Mouse (Mus musculus): Measurements from ENCODE around the gene Exd2. TPM values are rescaled to one million over a fixed set of nuclear protein-coding genes. Genes with fewer than 3 reads are reported as not detected.
A peak's percentile ranks its signal among the peaks of the same experiment; 100 is the strongest.

The Exd2 gene
- polyA plus RNA-seq (2014; fragmentation: Nextera tagmentation; extraction: Ambion mirVana): 34.9 and 36.2 TPM in 2 replicates

GRCm38 (mm10) chr12:80462942-80463651 is at the start of gene Exd2:
Exd2 (plus strand) TSS chr12:80463095.
- Histone ChIP-seq H3K4me1 (ENCODE audit: control insufficient read depth, insufficient read depth, low read length) (no peaks in the 10 kb centered on the region), H3K36me3 (replicated peaks; ENCODE audit: control insufficient read depth, insufficient read depth, low read depth, low read length) (no peaks in the 10 kb centered on the region), H3K4me2 (ENCODE audit: low read depth, low read length) (peak within 1 kb of the TSS; percentile 80), H3K27ac (replicated peaks; ENCODE audit: low read depth, low read length) (no peak within 1 kb of the TSS), H3K9me3 (replicated peaks; ENCODE audit: control insufficient read depth, low read length) (no peaks in the 10 kb centered on the region), H3K27me3 (ENCODE audit: control insufficient read depth, insufficient read depth, low read length) (no peaks in the 10 kb centered on the region), H3K9ac (replicated peaks; ENCODE audit: low read length) (peak within 1 kb of the TSS; percentile 59), H3K4me3 (ENCODE audit: low read depth, low read length) (peak within 1 kb of the TSS; percentile 53)
- DNase-seq (ENCODE audit: low spot score) (peak; percentile 95), ATAC-seq (replicated peaks; ENCODE audit: insufficient number of reproducible peaks, low FRiP score, low TSS enrichment, low read depth) (peak; percentile 97)
- WGBS: under 1% methylated on average over 44 of the region's 45 CpGs

- 90% methylated on average over 2 of the region's 2 CpGs for WGBS
- Histone ChIP-seq H3K27me3 (ENCODE audit: control insufficient read depth, insufficient read depth, low read length) (no peaks in the 10 kb centered on the region), H3K9me3 (replicated peaks; ENCODE audit: control insufficient read depth, low read length) (no peaks in the 10 kb centered on the region), H3K36me3 (replicated peaks; ENCODE audit: control insufficient read depth, insufficient read depth, low read depth, low read length) (no peaks in the 10 kb centered on the region; the same call in none of the 2 replicates), H3K4me3 (ENCODE audit: low read depth, low read length) (no peak overlapping the region), H3K4me2 (ENCODE audit: low read depth, low read length) (no peak overlapping the region), H3K9ac (replicated peaks; ENCODE audit: low read length) (no peak overlapping the region), H3K27ac (replicated peaks; ENCODE audit: low read depth, low read length) (no peak overlapping the region), H3K4me1 (ENCODE audit: control insufficient read depth, insufficient read depth, low read length) (no peaks in the 10 kb centered on the region)
- DNase-seq (ENCODE audit: low spot score): no peak
- ATAC-seq (replicated peaks; ENCODE audit: insufficient number of reproducible peaks, low FRiP score, low TSS enrichment, low read depth): no peak
Measured at GRCm38 (mm10) chr12:80415100-80415499, 47.8 kb upstream of the Exd2 start.

GRCm38 (mm10) chr12:80427683-80428082 is 35.2 kb upstream of the Exd2 start:
- Histone ChIP-seq H3K4me3 (ENCODE audit: low read depth, low read length) (no peak overlapping the region), H3K36me3 (replicated peaks; ENCODE audit: control insufficient read depth, insufficient read depth, low read depth, low read length) (no peaks in the 10 kb centered on the region; the same call in 1 of the 2 replicates), H3K4me2 (ENCODE audit: low read depth, low read length) (no peak overlapping the region), H3K27ac (replicated peaks; ENCODE audit: low read depth, low read length) (no peak overlapping the region), H3K27me3 (ENCODE audit: control insufficient read depth, insufficient read depth, low read length) (no peaks in the 10 kb centered on the region), H3K4me1 (ENCODE audit: control insufficient read depth, insufficient read depth, low read length) (no peaks in the 10 kb centered on the region), H3K9ac (replicated peaks; ENCODE audit: low read length) (no peak overlapping the region), H3K9me3 (replicated peaks; ENCODE audit: control insufficient read depth, low read length) (no peaks in the 10 kb centered on the region)
- no peak for ATAC-seq (replicated peaks; ENCODE audit: insufficient number of reproducible peaks, low FRiP score, low TSS enrichment, low read depth)
- 93% methylated on average over 3 of the region's 3 CpGs for WGBS
- DNase-seq (ENCODE audit: low spot score): no peak

- H3K27ac ChIP-seq (replicated peaks; ENCODE audit: low read depth, low read length): no peak overlapping the region
Measured at GRCm38 (mm10) chr12:80433266-80433665, 29.6 kb upstream of the Exd2 start.

GRCm38 (mm10) chr12:80434601-80434960 is 28.3 kb upstream of the Exd2 start:
- 7% methylated on average over 8 of the region's 10 CpGs for WGBS
- ATAC-seq (replicated peaks; ENCODE audit: insufficient number of reproducible peaks, low FRiP score, low TSS enrichment, low read depth): no peak
- no peaks in the 10 kb centered on the region for H3K36me3 ChIP-seq (replicated peaks; ENCODE audit: control insufficient read depth, insufficient read depth, low read depth, low read length)
- peak overlapping the region; percentile 67 for H3K4me3 ChIP-seq (ENCODE audit: low read depth, low read length)
- peak overlapping the region; percentile 65 for H3K4me2 ChIP-seq (ENCODE audit: low read depth, low read length)
- no peaks in the 10 kb centered on the region for H3K4me1 ChIP-seq (ENCODE audit: control insufficient read depth, insufficient read depth, low read length)
- DNase-seq (ENCODE audit: low spot score): no peak
- peak overlapping the region; percentile 95 for H3K27ac ChIP-seq (replicated peaks; ENCODE audit: low read depth, low read length)
- H3K9me3 ChIP-seq (replicated peaks; ENCODE audit: control insufficient read depth, low read length): no peaks in the 10 kb centered on the region
- peak overlapping the region; percentile 92 for H3K9ac ChIP-seq (replicated peaks; ENCODE audit: low read length)
- H3K27me3 ChIP-seq (ENCODE audit: control insufficient read depth, insufficient read depth, low read length): no peaks in the 10 kb centered on the region

More at GRCm38 (mm10) chr12:80433266-80433665, 29.6 kb upstream of the Exd2 start:
- WGBS: 61% methylated on average over 4 of the region's 4 CpGs
- Histone ChIP-seq H3K36me3 (replicated peaks; ENCODE audit: control insufficient read depth, insufficient read depth, low read depth, low read length) (no peaks in the 10 kb centered on the region), H3K4me2 (ENCODE audit: low read depth, low read length) (no peak overlapping the region), H3K27me3 (ENCODE audit: control insufficient read depth, insufficient read depth, low read length) (no peaks in the 10 kb centered on the region), H3K4me3 (ENCODE audit: low read depth, low read length) (no peak overlapping the region), H3K9me3 (replicated peaks; ENCODE audit: control insufficient read depth, low read length) (no peaks in the 10 kb centered on the region), H3K4me1 (ENCODE audit: control insufficient read depth, insufficient read depth, low read length) (no peaks in the 10 kb centered on the region), H3K9ac (replicated peaks; ENCODE audit: low read length) (no peak overlapping the region)
- no peak for DNase-seq (ENCODE audit: low spot score)
- no peak for ATAC-seq (replicated peaks; ENCODE audit: insufficient number of reproducible peaks, low FRiP score, low TSS enrichment, low read depth)

- under 1% methylated on average over 39 of the region's 64 CpGs for WGBS
Measured at GRCm38 (mm10) chr12:80434961-80435691, 27.8 kb upstream of the Exd2 start.

GRCm38 (mm10) chr12:80435887-80436286 is 27.0 kb upstream of the Exd2 start:
- Histone ChIP-seq H3K4me2 (ENCODE audit: low read depth, low read length) (peak overlapping the region; percentile 65), H3K4me3 (ENCODE audit: low read depth, low read length) (peak overlapping the region; percentile 67), H3K27ac (replicated peaks; ENCODE audit: low read depth, low read length) (peak overlapping the region; percentile 95), H3K9me3 (replicated peaks; ENCODE audit: control insufficient read depth, low read length) (no peaks in the 10 kb centered on the region), H3K36me3 (replicated peaks; ENCODE audit: control insufficient read depth, insufficient read depth, low read depth, low read length) (no peaks in the 10 kb centered on the region), H3K4me1 (ENCODE audit: control insufficient read depth, insufficient read depth, low read length) (no peaks in the 10 kb centered on the region), H3K9ac (replicated peaks; ENCODE audit: low read length) (peak overlapping the region; percentile 92), H3K27me3 (ENCODE audit: control insufficient read depth, insufficient read depth, low read length) (no peaks in the 10 kb centered on the region)
- 0% methylated on average over 10 of the region's 10 CpGs for WGBS
- DNase-seq (ENCODE audit: low spot score): peak; percentile 59
- ATAC-seq (replicated peaks; ENCODE audit: insufficient number of reproducible peaks, low FRiP score, low TSS enrichment, low read depth): peak; percentile 5; the same call in 1 of the 2 replicates

More at GRCm38 (mm10) chr12:80434961-80435691, 27.8 kb upstream of the Exd2 start:
- H3K4me2 ChIP-seq (ENCODE audit: low read depth, low read length): peak overlapping the region; percentile 65
- peak overlapping the region; percentile 67 for H3K4me3 ChIP-seq (ENCODE audit: low read depth, low read length)
- peak overlapping the region; percentile 95 for H3K27ac ChIP-seq (replicated peaks; ENCODE audit: low read depth, low read length)
- peak overlapping the region; percentile 92 for H3K9ac ChIP-seq (replicated peaks; ENCODE audit: low read length)
- no peaks in the 10 kb centered on the region for H3K9me3 ChIP-seq (replicated peaks; ENCODE audit: control insufficient read depth, low read length)
- no peaks in the 10 kb centered on the region for H3K36me3 ChIP-seq (replicated peaks; ENCODE audit: control insufficient read depth, insufficient read depth, low read depth, low read length)
- no peaks in the 10 kb centered on the region for H3K4me1 ChIP-seq (ENCODE audit: control insufficient read depth, insufficient read depth, low read length)
- DNase-seq (ENCODE audit: low spot score) (peak; percentile 76), ATAC-seq (replicated peaks; ENCODE audit: insufficient number of reproducible peaks, low FRiP score, low TSS enrichment, low read depth) (peak; percentile 72)
- H3K27me3 ChIP-seq (ENCODE audit: control insufficient read depth, insufficient read depth, low read length): no peaks in the 10 kb centered on the region
